Mouse (Mus musculus): ENCODE measurements around the gene Kcnmb1. TPM values are rescaled to one million over a fixed set of nuclear protein-coding genes. Genes with fewer than 3 reads are reported as not detected.

Gene Kcnmb1
- polyA plus RNA-seq, 1 experiment from 2014 or later: 0.18 TPM

DNA sequence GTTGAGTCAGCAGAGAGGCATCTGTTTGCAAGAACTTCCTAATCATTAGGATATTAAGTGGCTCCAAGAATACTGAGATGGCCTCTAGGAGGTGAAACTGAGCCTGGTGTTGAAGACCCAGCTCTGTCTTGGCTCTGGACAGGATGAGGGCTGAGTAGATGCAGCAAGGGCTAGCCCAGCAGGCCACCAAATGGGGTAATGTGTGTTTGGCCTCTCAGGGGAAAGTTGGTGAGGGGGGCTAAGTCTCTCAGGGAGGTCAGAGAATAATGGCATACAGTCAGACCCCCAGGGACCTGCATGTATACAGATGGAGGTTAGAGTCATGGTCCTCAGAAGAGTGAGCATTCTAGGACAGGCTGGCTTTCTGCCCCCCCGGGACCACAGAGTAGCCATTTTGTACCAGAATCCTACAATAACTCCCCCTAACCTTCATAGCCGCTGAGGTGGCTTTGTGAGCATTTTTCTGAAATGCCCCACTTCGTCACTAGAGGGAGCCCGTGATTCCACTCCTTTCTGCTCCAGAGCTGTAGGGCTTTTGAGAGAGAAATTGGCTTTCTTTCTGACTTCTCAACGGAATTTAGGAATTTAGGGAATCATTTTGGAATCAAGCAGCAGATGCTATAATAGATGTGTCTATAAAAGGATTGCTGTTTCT, 39.3 kb downstream of the Kcnmb1 start:
- H3K4me3 ChIP-seq (ENCODE audit: low read depth, low read length): no peak overlapping the region
- WGBS: 13% methylated on average over 5 of the region's 5 CpGs
- ATAC-seq (ENCODE audit: low FRiP score) (no peak), DNase-seq (ENCODE audit: low spot score, missing footprints) (peak; percentile 92)
- no peaks in the 10 kb centered on the region for H3K9me3 ChIP-seq (ENCODE audit: control insufficient read depth, low read length)
- H3K9ac ChIP-seq (ENCODE audit: low read length): no peak overlapping the region
- H3K4me2 ChIP-seq: no peak overlapping the region
- H3K36me3 ChIP-seq (ENCODE audit: control insufficient read depth, insufficient read depth, low read length): no peaks in the 10 kb centered on the region
- no peaks in the 10 kb centered on the region for H3K4me1 ChIP-seq (ENCODE audit: control insufficient read depth, insufficient read depth, low read length)
- H3K27me3 ChIP-seq (ENCODE audit: control insufficient read depth, insufficient read depth, low read length): no peaks in the 10 kb centered on the region
- H3K27ac ChIP-seq (ENCODE audit: low read depth, low read length): no peak overlapping the region

DNA sequence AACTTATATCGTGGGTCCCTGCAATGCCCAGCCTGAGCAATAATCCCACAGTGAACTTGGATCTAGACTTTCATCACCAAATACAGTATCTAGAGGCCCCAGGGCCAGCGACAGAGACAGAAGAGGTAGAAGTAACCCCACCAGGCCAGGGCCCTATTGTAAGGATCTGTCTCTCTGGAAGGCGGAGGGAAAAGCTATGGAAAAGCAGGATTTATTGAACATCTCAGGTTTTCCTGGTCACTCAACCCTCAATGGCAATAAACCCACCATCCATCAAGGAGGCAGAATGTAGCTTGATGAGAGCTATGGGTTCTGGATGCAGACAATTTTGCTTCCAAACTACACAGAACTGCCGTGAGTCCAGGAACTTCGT, 39.8 kb downstream of the Kcnmb1 start:
- ATAC-seq (ENCODE audit: low FRiP score) (no peak), DNase-seq (ENCODE audit: low spot score, missing footprints) (no peak)
- no peaks in the 10 kb centered on the region for H3K9me3 ChIP-seq (ENCODE audit: control insufficient read depth, low read length)
- no peaks in the 10 kb centered on the region for H3K27me3 ChIP-seq (ENCODE audit: control insufficient read depth, insufficient read depth, low read length)
- H3K4me1 ChIP-seq (ENCODE audit: control insufficient read depth, insufficient read depth, low read length): no peaks in the 10 kb centered on the region
- no peak overlapping the region for H3K9ac ChIP-seq (ENCODE audit: low read length)
- H3K36me3 ChIP-seq (ENCODE audit: control insufficient read depth, insufficient read depth, low read length): no peaks in the 10 kb centered on the region
- no peak overlapping the region for H3K4me3 ChIP-seq (ENCODE audit: low read depth, low read length)
- 81% methylated on average over 5 of the region's 5 CpGs for WGBS
- no peak overlapping the region for H3K27ac ChIP-seq (ENCODE audit: low read depth, low read length)
- no peak overlapping the region for H3K4me2 ChIP-seq

DNA sequence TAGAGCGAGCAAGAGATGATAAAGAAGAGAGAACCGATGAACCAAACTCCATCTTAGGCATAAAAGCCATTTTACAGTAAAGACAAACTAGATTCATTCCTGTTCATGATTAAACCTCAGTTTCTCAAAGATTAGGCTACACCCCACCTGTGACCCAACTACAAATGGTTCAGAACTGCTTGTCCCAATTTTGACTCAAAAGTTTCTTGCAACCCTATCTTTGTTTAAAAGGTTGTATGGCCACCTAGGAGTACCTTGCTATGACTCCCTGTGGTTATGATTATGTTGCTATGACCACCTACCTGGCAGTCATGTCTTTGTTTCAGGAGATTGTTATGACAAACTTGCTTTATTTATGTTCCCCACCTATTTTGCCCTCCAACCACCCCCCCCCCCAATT, 44.8 kb downstream of the Kcnmb1 start:
- Histone ChIP-seq H3K9me3 (ENCODE audit: control insufficient read depth, low read length) (no peaks in the 10 kb centered on the region), H3K27me3 (ENCODE audit: control insufficient read depth, insufficient read depth, low read length) (no peaks in the 10 kb centered on the region), H3K4me2 (no peak overlapping the region), H3K36me3 (ENCODE audit: control insufficient read depth, insufficient read depth, low read length) (no peaks in the 10 kb centered on the region), H3K4me3 (ENCODE audit: low read depth, low read length) (no peak overlapping the region), H3K9ac (ENCODE audit: low read length) (no peak overlapping the region), H3K4me1 (ENCODE audit: control insufficient read depth, insufficient read depth, low read length) (no peaks in the 10 kb centered on the region), H3K27ac (ENCODE audit: low read depth, low read length) (no peak overlapping the region)
- ATAC-seq (ENCODE audit: low FRiP score): no peak
- DNase-seq (ENCODE audit: low spot score, missing footprints): no peak
- WGBS: 93% methylated on average over 2 of the region's 2 CpGs

DNA sequence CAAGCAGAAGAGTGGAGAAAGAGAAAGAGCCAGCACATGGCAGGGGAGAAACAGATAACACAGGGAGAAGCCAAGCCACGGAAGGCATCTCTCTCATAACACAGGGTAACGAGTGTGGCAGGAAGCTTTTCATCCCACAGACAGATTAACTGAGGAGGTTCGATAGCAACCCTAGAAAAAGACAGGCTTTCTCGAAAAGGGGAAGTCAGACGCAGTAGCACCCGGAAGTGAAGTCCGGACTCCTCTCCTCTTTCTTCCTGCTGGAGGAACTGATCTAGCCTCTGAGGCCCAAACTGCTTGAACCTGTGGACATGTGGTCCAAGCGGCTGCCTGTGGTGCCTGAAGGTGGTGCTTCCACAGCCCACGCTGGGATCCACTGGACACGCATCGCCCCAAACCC, 45.4 kb downstream of the Kcnmb1 start:
- no peak for ATAC-seq (ENCODE audit: low FRiP score)
- 85% methylated on average over 11 of the region's 11 CpGs for WGBS

DNA sequence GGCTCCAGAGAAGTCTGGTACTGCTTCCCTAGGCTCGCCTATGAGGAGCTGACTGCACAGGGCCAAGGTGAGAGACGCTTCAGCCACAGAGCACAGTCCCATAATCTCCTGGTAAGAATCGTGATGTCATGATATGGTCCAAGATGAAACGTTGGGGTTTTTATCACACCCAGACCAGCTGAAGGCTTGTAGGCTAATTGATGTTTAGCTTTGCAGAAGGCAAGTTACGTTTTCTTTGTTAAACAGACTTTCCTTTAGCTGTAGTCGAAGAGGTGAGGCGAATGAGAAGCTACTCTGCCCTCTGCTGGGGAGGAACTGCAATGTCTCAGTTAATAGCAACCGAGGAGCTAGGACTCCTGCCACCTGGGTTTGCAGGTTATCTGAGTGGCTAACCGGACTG, 45.9 kb downstream of the Kcnmb1 start:
- Histone ChIP-seq H3K4me1 (ENCODE audit: control insufficient read depth, insufficient read depth, low read length) (no peaks in the 10 kb centered on the region), H3K9ac (ENCODE audit: low read length) (no peak overlapping the region), H3K4me3 (ENCODE audit: low read depth, low read length) (no peak overlapping the region), H3K27me3 (ENCODE audit: control insufficient read depth, insufficient read depth, low read length) (no peaks in the 10 kb centered on the region), H3K36me3 (ENCODE audit: control insufficient read depth, insufficient read depth, low read length) (no peaks in the 10 kb centered on the region), H3K4me2 (no peak overlapping the region), H3K9me3 (ENCODE audit: control insufficient read depth, low read length) (no peaks in the 10 kb centered on the region), H3K27ac (ENCODE audit: low read depth, low read length) (no peak overlapping the region)
- WGBS: 59% methylated on average over 9 of the region's 9 CpGs
- no peak for ATAC-seq (ENCODE audit: low FRiP score)
- DNase-seq (ENCODE audit: low spot score, missing footprints): peak; percentile 90

More for the DNA sequence above, 45.4 kb downstream of the Kcnmb1 start:
- Histone ChIP-seq H3K4me1 (ENCODE audit: control insufficient read depth, insufficient read depth, low read length) (no peaks in the 10 kb centered on the region), H3K27ac (ENCODE audit: low read depth, low read length) (no peak overlapping the region), H3K4me2 (no peak overlapping the region), H3K4me3 (ENCODE audit: low read depth, low read length) (no peak overlapping the region), H3K9me3 (ENCODE audit: control insufficient read depth, low read length) (no peaks in the 10 kb centered on the region), H3K36me3 (ENCODE audit: control insufficient read depth, insufficient read depth, low read length) (no peaks in the 10 kb centered on the region), H3K27me3 (ENCODE audit: control insufficient read depth, insufficient read depth, low read length) (no peaks in the 10 kb centered on the region), H3K9ac (ENCODE audit: low read length) (no peak overlapping the region)
- no peak for DNase-seq (ENCODE audit: low spot score, missing footprints)

DNA sequence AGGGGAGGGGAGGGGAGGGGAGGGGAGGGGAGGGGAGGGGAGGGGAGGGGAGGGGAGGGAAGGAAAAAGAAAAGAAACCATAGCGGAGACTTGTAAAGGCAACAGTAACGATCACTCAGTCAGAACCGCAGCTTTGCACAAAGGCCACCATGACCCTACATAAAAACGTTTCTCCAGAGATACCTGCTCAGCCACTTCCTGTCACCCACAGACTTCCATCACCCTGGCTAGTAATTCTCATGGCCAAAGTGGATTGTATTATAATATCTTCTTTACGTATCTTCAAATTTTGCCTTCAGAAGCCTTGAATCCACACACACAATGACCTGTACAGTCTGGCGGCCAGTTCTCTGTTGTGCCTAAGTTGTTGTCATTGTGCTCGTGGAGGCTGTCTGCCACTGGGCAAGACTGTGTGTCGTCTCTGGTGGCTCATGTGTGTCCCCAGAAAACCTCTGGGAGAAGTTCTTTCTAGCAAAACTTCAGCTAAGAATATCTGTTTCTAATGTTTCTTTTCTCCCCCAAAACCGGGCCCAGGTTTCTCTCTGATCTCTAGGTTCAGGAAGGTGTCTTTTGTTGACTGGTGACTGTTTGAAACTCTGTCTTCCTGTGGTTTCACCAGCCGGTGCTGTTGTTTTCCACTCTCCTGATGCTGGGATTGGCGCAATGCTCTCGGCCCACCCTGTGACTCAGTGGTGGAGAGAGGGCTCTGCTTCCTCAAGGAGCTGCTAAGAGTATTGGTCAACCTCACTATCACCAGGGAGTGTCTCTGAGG, 46.7 kb downstream of the Kcnmb1 start:
- DNase-seq (ENCODE audit: low spot score, missing footprints) (no peak), ATAC-seq (ENCODE audit: low FRiP score) (0 out of 2 replicates have a peak, but pooled peaks have one; percentile 7)
- H3K9me3 ChIP-seq (ENCODE audit: control insufficient read depth, low read length): no peaks in the 10 kb centered on the region
- no peaks in the 10 kb centered on the region for H3K4me1 ChIP-seq (ENCODE audit: control insufficient read depth, insufficient read depth, low read length)
- H3K4me3 ChIP-seq (ENCODE audit: low read depth, low read length): no peak overlapping the region
- H3K36me3 ChIP-seq (ENCODE audit: control insufficient read depth, insufficient read depth, low read length): no peaks in the 10 kb centered on the region
- 84% methylated on average over 12 of the region's 12 CpGs for WGBS
- no peak overlapping the region for H3K4me2 ChIP-seq
- no peaks in the 10 kb centered on the region for H3K27me3 ChIP-seq (ENCODE audit: control insufficient read depth, insufficient read depth, low read length)
- H3K27ac ChIP-seq (ENCODE audit: low read depth, low read length): no peak overlapping the region
- H3K9ac ChIP-seq (ENCODE audit: low read length): no peak overlapping the region

DNA sequence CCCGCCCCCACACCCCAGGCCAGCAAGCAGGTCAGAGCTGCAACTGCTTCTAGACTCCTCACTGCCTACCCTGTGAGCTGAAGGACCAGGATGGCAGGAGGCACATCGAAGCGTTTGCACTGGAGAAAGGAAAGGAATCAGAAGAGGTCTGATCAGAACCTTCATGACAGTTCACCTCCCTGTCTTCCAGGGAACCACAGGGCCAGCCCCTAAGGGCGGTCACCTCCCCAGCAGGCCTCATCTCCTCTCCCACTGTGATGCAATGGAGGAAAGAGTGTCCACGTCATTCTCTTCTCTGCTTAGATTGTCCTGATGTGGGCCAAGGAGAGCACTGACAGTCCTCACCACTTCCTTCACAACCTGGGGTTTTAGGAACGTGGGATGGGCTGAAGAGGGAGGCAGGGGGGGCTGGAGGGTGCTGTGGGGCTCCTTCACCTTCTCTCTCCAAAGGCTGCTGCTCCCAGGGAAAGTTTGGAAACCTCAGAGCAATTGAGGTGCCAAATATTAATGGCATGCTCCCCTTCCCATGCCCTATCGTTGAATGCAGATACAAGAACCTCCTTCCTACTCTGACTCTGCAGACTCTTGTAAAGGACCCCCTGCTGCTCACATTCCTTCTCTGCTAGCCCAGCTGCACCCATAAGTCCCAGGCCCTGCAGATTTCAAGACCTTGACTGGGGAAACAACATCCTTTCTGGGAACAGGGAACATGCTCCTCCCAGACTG, 47.5 kb downstream of the Kcnmb1 start:
- Histone ChIP-seq H3K4me2 (no peak overlapping the region), H3K4me1 (ENCODE audit: control insufficient read depth, insufficient read depth, low read length) (no peaks in the 10 kb centered on the region), H3K36me3 (ENCODE audit: control insufficient read depth, insufficient read depth, low read length) (no peaks in the 10 kb centered on the region), H3K4me3 (ENCODE audit: low read depth, low read length) (no peak overlapping the region), H3K27ac (ENCODE audit: low read depth, low read length) (no peak overlapping the region), H3K9ac (ENCODE audit: low read length) (no peak overlapping the region), H3K9me3 (ENCODE audit: control insufficient read depth, low read length) (no peaks in the 10 kb centered on the region), H3K27me3 (ENCODE audit: control insufficient read depth, insufficient read depth, low read length) (no peaks in the 10 kb centered on the region)
- DNase-seq (ENCODE audit: low spot score, missing footprints) (no peak), ATAC-seq (ENCODE audit: low FRiP score) (no peak)
- 80% methylated on average over 7 of the region's 7 CpGs for WGBS

DNA sequence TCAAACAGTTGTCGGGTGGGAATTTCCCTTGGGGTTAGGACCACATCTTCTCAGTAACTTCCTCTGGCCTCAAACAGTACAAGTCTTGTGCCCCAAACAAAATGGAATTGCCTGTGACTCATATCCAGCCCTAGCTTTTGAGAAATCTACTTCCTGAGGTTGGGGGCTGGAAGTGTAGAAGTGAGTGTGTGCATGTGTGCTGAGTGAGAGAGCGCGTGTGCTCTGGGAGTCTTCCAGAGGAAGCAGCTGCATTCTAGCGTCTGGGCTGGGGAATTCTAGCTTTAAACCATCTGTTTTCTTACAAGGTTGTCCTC, 48.0 kb downstream of the Kcnmb1 start:
- H3K4me3 ChIP-seq (ENCODE audit: low read depth, low read length): no peak overlapping the region
- no peak for ATAC-seq (ENCODE audit: low FRiP score)
- no peak overlapping the region for H3K9ac ChIP-seq (ENCODE audit: low read length)
- no peaks in the 10 kb centered on the region for H3K9me3 ChIP-seq (ENCODE audit: control insufficient read depth, low read length)
- H3K36me3 ChIP-seq (ENCODE audit: control insufficient read depth, insufficient read depth, low read length): no peaks in the 10 kb centered on the region
- no peak for DNase-seq (ENCODE audit: low spot score, missing footprints)
- no peak overlapping the region for H3K27ac ChIP-seq (ENCODE audit: low read depth, low read length)
- WGBS: 81% methylated on average over 4 of the region's 4 CpGs
- no peaks in the 10 kb centered on the region for H3K4me1 ChIP-seq (ENCODE audit: control insufficient read depth, insufficient read depth, low read length)
- no peaks in the 10 kb centered on the region for H3K27me3 ChIP-seq (ENCODE audit: control insufficient read depth, insufficient read depth, low read length)
- H3K4me2 ChIP-seq: no peak overlapping the region

DNA sequence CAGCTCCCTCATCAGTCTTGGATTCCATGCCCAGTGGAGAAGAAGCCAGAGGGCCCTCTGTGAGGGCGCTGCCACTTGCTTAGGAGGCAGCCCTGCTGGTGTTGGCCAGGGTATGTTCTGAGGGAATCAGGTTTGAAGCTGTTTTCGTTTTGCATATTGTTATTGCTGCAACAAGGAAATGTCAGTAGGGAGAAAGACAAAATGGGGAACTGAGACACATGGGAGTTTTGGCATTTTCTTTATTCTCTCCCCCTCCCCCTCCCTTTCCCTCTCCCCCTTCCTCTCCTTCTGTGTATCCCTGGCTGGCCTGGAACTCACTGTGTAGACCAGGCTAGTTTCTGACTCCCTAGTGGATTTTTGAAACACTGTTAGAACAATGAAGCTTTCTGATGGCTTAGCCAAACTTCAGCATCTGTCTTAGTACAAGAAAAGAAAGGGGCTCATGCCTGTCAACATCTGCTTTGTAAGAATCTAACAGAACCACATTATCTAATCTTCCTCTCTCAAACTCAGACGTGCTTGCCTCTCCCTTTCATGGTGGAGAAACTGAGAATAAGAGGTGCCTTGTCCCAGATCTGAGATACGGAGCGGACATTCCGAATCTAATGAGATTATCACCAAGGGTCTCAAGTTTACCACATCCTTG, 49.3 kb downstream of the Kcnmb1 start:
- DNase-seq (ENCODE audit: low spot score, missing footprints): no peak

More for the DNA sequence above, 49.3 kb downstream of the Kcnmb1 start:
- Histone ChIP-seq H3K27me3 (ENCODE audit: control insufficient read depth, insufficient read depth, low read length) (no peaks in the 10 kb centered on the region), H3K9me3 (ENCODE audit: control insufficient read depth, low read length) (no peaks in the 10 kb centered on the region), H3K4me3 (ENCODE audit: low read depth, low read length) (no peak overlapping the region), H3K36me3 (ENCODE audit: control insufficient read depth, insufficient read depth, low read length) (no peaks in the 10 kb centered on the region), H3K27ac (ENCODE audit: low read depth, low read length) (no peak overlapping the region), H3K4me1 (ENCODE audit: control insufficient read depth, insufficient read depth, low read length) (no peaks in the 10 kb centered on the region), H3K9ac (ENCODE audit: low read length) (no peak overlapping the region), H3K4me2 (no peak overlapping the region)
- no peak for ATAC-seq (ENCODE audit: low FRiP score)
- WGBS: 48% methylated on average over 6 of the region's 6 CpGs
